Mouse (Mus musculus) CH12.LX (cell line): ENCODE results near the gene Ncoa1. TPM values are rescaled to one million over a fixed set of nuclear protein-coding genes. Genes with fewer than 3 reads are reported as not detected.

ENCODE experiments used
- DNase-seq: peaks from one replicate; pipeline ENCODE4 v3.0.0-alpha.2; 2013; ENCODE audit errors: extremely low read depth
- H3K27ac ChIP-seq: 2 replicates; pipeline ENCODE4 v1.5.1; 2012; ENCODE audit warnings: low read depth, mild to moderate bottlenecking, control low read depth, moderate library complexity; ENCODE audit not compliant: insufficient read depth
- H3K27me3 ChIP-seq: replicated peaks from 2 replicates; pipeline ENCODE3; 2012; ENCODE audit warnings: inconsistent platforms
- H3K36me3 ChIP-seq, 2 experiments: replicated peaks in 1 of 2; 2 replicates each; pipeline versions ENCODE3 to v1.6.1; 2012; ENCODE audit warnings: inconsistent platforms in 1 of 2, low read length in 1 of 2, mild to moderate bottlenecking in 1 of 2, mixed read lengths in 1 of 2, moderate library complexity in 1 of 2; ENCODE audit not compliant: control insufficient read depth in 1 of 2, insufficient read depth in 1 of 2
- H3K4me1 ChIP-seq, 2 experiments: 2 replicates each; pipeline ENCODE4 v1.6.1; 2012; ENCODE audit warnings: inconsistent platforms in 1 of 2, moderate library complexity in 1 of 2; ENCODE audit not compliant: insufficient read depth in 2 of 2, control insufficient read depth in 1 of 2
- H3K4me2 ChIP-seq: 2 replicates; pipeline ENCODE4 v1.6.1; 2012; ENCODE audit warnings: low read depth, mild to moderate bottlenecking, control low read depth; ENCODE audit not compliant: poor library complexity, insufficient read depth, severe bottlenecking
- H3K4me3 ChIP-seq, 3 experiments: fragments of 150-350 bp in 1 of 3; sonication (generic) in 1 of 3; replicated peaks in 1 of 3; 2 replicates each; pipeline versions ENCODE3 to v1.5.1; 2011 to 2012; ENCODE audit warnings: low read depth in 2 of 3, low read length in 2 of 3, mild to moderate bottlenecking in 2 of 3, moderate library complexity in 2 of 3, control low read depth in 1 of 3, improper control_type of control experiment in 1 of 3, inconsistent platforms in 1 of 3, mixed read lengths in 1 of 3; ENCODE audit not compliant: poor library complexity in 1 of 3
- H3K79me2 ChIP-seq: replicated peaks from 2 replicates; pipeline ENCODE4 v1.6.1; 2012; ENCODE audit warnings: mild to moderate bottlenecking, moderate library complexity; ENCODE audit not compliant: control insufficient read depth, poor library complexity, insufficient read depth, severe bottlenecking; ENCODE audit errors: extremely low read depth
- H3K9ac ChIP-seq: 2 replicates; pipeline ENCODE4 v1.6.1; 2012; ENCODE audit warnings: low read depth, mild to moderate bottlenecking, control low read depth, moderate library complexity; ENCODE audit not compliant: insufficient read depth
- H3K9me3 ChIP-seq: replicated peaks from 2 replicates; pipeline ENCODE3; 2012; ENCODE audit warnings: low read length, inconsistent platforms, mixed read lengths
- BHLHE40 ChIP-seq: IDR thresholded peaks from 2 replicates; pipeline ENCODE4 v1.6.1; 2011; ENCODE audit warnings: mild to moderate bottlenecking, low read depth, low read length, improper control_type of control experiment
- E2F4 ChIP-seq: IDR thresholded peaks from 2 replicates; pipeline ENCODE4 v1.6.1; 2011; ENCODE audit warnings: low read depth, low read length, improper control_type of control experiment; ENCODE audit not compliant: insufficient replicate concordance
- EP300 ChIP-seq: IDR thresholded peaks from 2 replicates; pipeline ENCODE4 v1.6.1; 2011; ENCODE audit warnings: low read length, improper control_type of control experiment
- GABPA ChIP-seq: IDR thresholded peaks from 2 replicates; pipeline ENCODE4 v1.6.1; 2012; ENCODE audit warnings: low read depth, low read length, improper control_type of control experiment, inconsistent platforms; ENCODE audit not compliant: insufficient replicate concordance
- MAFK ChIP-seq: IDR thresholded peaks from 2 replicates; pipeline ENCODE4 v1.6.1; 2011; ENCODE audit warnings: low read length, improper control_type of control experiment; ENCODE audit not compliant: insufficient replicate concordance
- MAX ChIP-seq: IDR thresholded peaks from 2 replicates; pipeline ENCODE4 v1.6.1; 2011; ENCODE audit warnings: low read length, improper control_type of control experiment
- MAZ ChIP-seq: IDR thresholded peaks from 2 replicates; pipeline ENCODE4 v1.6.1; 2012; ENCODE audit warnings: low read depth, mild to moderate bottlenecking, inconsistent platforms, low read length, improper control_type of control experiment, moderate library complexity
- MYC ChIP-seq: IDR thresholded peaks from 2 replicates; pipeline ENCODE4 v1.6.1; 2011; ENCODE audit warnings: low read depth, mild to moderate bottlenecking, improper control_type of control experiment, low read length
- NRF1 ChIP-seq: IDR thresholded peaks from 2 replicates; pipeline ENCODE4 v1.6.1; 2014; ENCODE audit warnings: low read depth, mild to moderate bottlenecking, inconsistent platforms, low read length, improper control_type of control experiment, moderate library complexity
- POLR2A ChIP-seq: IDR thresholded peaks from 2 replicates; pipeline ENCODE4 v1.6.1; 2011; ENCODE audit warnings: low read depth, mild to moderate bottlenecking, improper control_type of control experiment, low read length
- RAD21 ChIP-seq: IDR thresholded peaks from 2 replicates; pipeline ENCODE4 v1.6.1; 2011; ENCODE audit warnings: low read depth, mild to moderate bottlenecking, low read length, improper control_type of control experiment, moderate library complexity
- RCOR1 ChIP-seq: conservative IDR thresholded peaks from 2 replicates; pipeline ENCODE4 v1.6.1; 2012; ENCODE audit warnings: low read depth, mild to moderate bottlenecking, inconsistent platforms, low read length, improper control_type of control experiment
- SIN3A ChIP-seq: IDR thresholded peaks from 2 replicates; pipeline ENCODE4 v1.6.1; 2012; ENCODE audit warnings: low read length, improper control_type of control experiment, inconsistent platforms
- SMC3 ChIP-seq: IDR thresholded peaks from 2 replicates; pipeline ENCODE4 v1.6.1; 2011; ENCODE audit warnings: low read depth, low read length, improper control_type of control experiment
- TBP ChIP-seq: conservative IDR thresholded peaks from 2 replicates; pipeline ENCODE4 v1.6.1; 2011; ENCODE audit warnings: low read depth, low read length, improper control_type of control experiment
- TCF12 ChIP-seq: IDR thresholded peaks from 2 replicates; pipeline ENCODE4 v1.6.1; 2014; ENCODE audit warnings: low read depth, mild to moderate bottlenecking, inconsistent platforms, low read length, improper control_type of control experiment
- UBTF ChIP-seq: IDR thresholded peaks from 2 replicates; pipeline ENCODE4 v1.6.1; 2012; ENCODE audit warnings: low read depth, mild to moderate bottlenecking, inconsistent platforms, low read length, improper control_type of control experiment, moderate library complexity
- USF1 ChIP-seq: IDR thresholded peaks from 2 replicates; pipeline ENCODE4 v1.6.1; 2014; ENCODE audit warnings: low read depth, mild to moderate bottlenecking, inconsistent platforms, low read length, improper control_type of control experiment
- USF2 ChIP-seq: conservative IDR thresholded peaks from 2 replicates; pipeline ENCODE4 v1.6.1; 2011; ENCODE audit warnings: low read depth, low read length, improper control_type of control experiment
- ZC3H11A ChIP-seq: IDR thresholded peaks from 2 replicates; pipeline ENCODE4 v1.6.1; 2012; ENCODE audit warnings: low read depth, mild to moderate bottlenecking, inconsistent platforms, low read length, improper control_type of control experiment
- ZKSCAN1 ChIP-seq: IDR thresholded peaks from 2 replicates; pipeline ENCODE4 v1.6.1; 2012; ENCODE audit warnings: low read depth, inconsistent platforms, low read length, improper control_type of control experiment, borderline replicate concordance
- ZMIZ1 ChIP-seq: IDR thresholded peaks from 2 replicates; pipeline ENCODE4 v1.6.1; 2012; ENCODE audit warnings: low read depth, mild to moderate bottlenecking, inconsistent platforms, low read length, improper control_type of control experiment
- ZNF384 ChIP-seq: IDR thresholded peaks from 2 replicates; pipeline ENCODE4 v1.6.1; 2012; ENCODE audit warnings: low read depth, low read length, improper control_type of control experiment, inconsistent platforms
- dilution Hi-C: fragments of 300-500 bp; cut with MboI; formaldehyde crosslinking; loops from 2 replicates; pipeline ENCODE4 v1.14.3; 2020; ENCODE audit warnings: low sequenced_read_pairs; ENCODE audit not compliant: extremely low pct_unique_long_range_greater_than_20kb, extremely low pct_ligation_motif_present
- in situ Hi-C: fragments of 300-500 bp; cut with MboI; formaldehyde crosslinking; loops from 3 replicates; pipeline ENCODE4 v1.14.3; 2019; ENCODE audit warnings: low sequenced_read_pairs, low pct_ligation_motif_present, low pct_unique_long_range_greater_than_20kb, mixed read lengths
- polyA plus RNA-seq: library from polyadenylated mRNA; unstranded; fragments of >175 nt; gene quantifications from 2 replicates; pipeline ENCODE4 v1.2.1, GENCODE M21; 2012; ENCODE audit warnings: low read depth; ENCODE audit not compliant: insufficient read length
- total RNA-seq, 2 experiments: library from RNA; depleted of rRNA; stranded (reverse); fragments of 300-350 nt in 1 of 2; fragments of >200 nt in 1 of 2; gene quantifications; 2 replicates each; pipeline ENCODE4 v1.2.3; 2012 to 2014

Gene Ncoa1
- total and polyA plus RNA-seq, 3 experiments: 2.4 to 6.4 (median 4.2) TPM

GRCm38 (mm10) chr12:4524546-4524945, 47.6 kb upstream of the Ncoa1 start:
- Histone ChIP-seq H3K4me1 (peaks cover 0 to 9% of the 10 kb centered on the region in 2 experiments; a peak in 2 of 4 replicates), H3K9me3 (peaks cover 2% of the 10 kb centered on the region), H3K27ac (no peak overlapping the region), H3K36me3 (no peaks in the 10 kb centered on the region), H3K9ac (no peak overlapping the region), H3K27me3 (no peaks in the 10 kb centered on the region), H3K4me3 (no peak overlapping the region), H3K79me2 (no peaks in the 10 kb centered on the region), H3K4me2 (no peak overlapping the region)
- dilution Hi-C loops: no loop called here
- no peak for DNase-seq
- TF ChIP-seq RAD21: no peak
- no peak for TF ChIP-seq UBTF
- no peak for TF ChIP-seq MAZ
- TF ChIP-seq TBP: no peak
- TF ChIP-seq BHLHE40: no peak
- TF ChIP-seq ZKSCAN1: no peak
- TF ChIP-seq NRF1: no peak
- no peak for TF ChIP-seq MYC
- no peak for TF ChIP-seq SIN3A
- no peak for TF ChIP-seq SMC3
- TF ChIP-seq TCF12: no peak
- no peak for TF ChIP-seq ZNF384
- no peak for TF ChIP-seq USF2
- TF ChIP-seq USF1: no peak
- TF ChIP-seq E2F4: no peak
- no peak for TF ChIP-seq POLR2A
- no peak for TF ChIP-seq MAX
- TF ChIP-seq RCOR1: no peak
- no peak for TF ChIP-seq GABPA
- TF ChIP-seq EP300: no peak
- TF ChIP-seq, all 38 proteins: peak for 0
- in situ Hi-C loops: no loop called here

GRCm38 (mm10) chr12:4523688-4524298, 46.8 kb upstream of the Ncoa1 start:
- H3K79me2 ChIP-seq: no peaks in the 10 kb centered on the region
- H3K27ac ChIP-seq: no peak overlapping the region
- DNase-seq: no peak
- H3K9me3 ChIP-seq: no peaks in the 10 kb centered on the region
- no peaks in the 10 kb centered on the region for H3K36me3 ChIP-seq
- no peaks in the 10 kb centered on the region for H3K27me3 ChIP-seq
- in situ Hi-C loops (no loop called here), dilution Hi-C loops (no loop called here)
- H3K9ac ChIP-seq: no peak overlapping the region
- no peak overlapping the region for H3K4me3 ChIP-seq
- peaks cover 0 to 9% of the 10 kb centered on the region in 2 experiments; a peak in 2 of 4 replicates for H3K4me1 ChIP-seq
- TF ChIP-seq ZC3H11A (no peak), ZMIZ1 (no peak), EP300 (no peak), MAFK (no peak)
- H3K4me2 ChIP-seq: no peak overlapping the region
